Mouse (Mus musculus) E14TG2a.4 (cell line): ENCODE measurements around the gene Acap1.
A peak's percentile ranks its signal among the peaks of the same experiment; 100 is the strongest.

ENCODE experiments used
- H3K27me3 ChIP-seq: 2 replicates; pipeline ENCODE4 v1.6.1; 2014; ENCODE audit warnings: low read length, control low read depth; ENCODE audit not compliant: insufficient read depth
- H3K36me3 ChIP-seq: 2 replicates; pipeline ENCODE4 v1.6.1; 2014; ENCODE audit warnings: low read length, control low read depth; ENCODE audit not compliant: insufficient read depth
- H3K4me1 ChIP-seq: replicated peaks from 2 replicates; pipeline ENCODE4 v1.6.1; 2014; ENCODE audit warnings: low read depth, low read length, control low read depth
- H3K4me3 ChIP-seq: replicated peaks from 2 replicates; pipeline ENCODE4 v1.5.1; 2014; ENCODE audit warnings: mild to moderate bottlenecking, low read length
- H3K9me3 ChIP-seq: 2 replicates; pipeline ENCODE4 v1.6.1; 2014; ENCODE audit warnings: low read length, control low read depth
- CTCF ChIP-seq: conservative IDR thresholded peaks from 2 replicates; pipeline ENCODE4 v1.5.1; 2014; ENCODE audit warnings: low read length
- NANOG ChIP-seq: IDR thresholded peaks from 2 replicates; pipeline ENCODE4 v1.6.1; 2014; ENCODE audit warnings: borderline replicate concordance, low read length, mixed read lengths
- POU5F1 ChIP-seq: IDR thresholded peaks from 2 replicates; pipeline ENCODE4 v1.6.1; 2014; ENCODE audit warnings: low read length, borderline replicate concordance

Gene Acap1

GRCm38 (mm10) chr11:69849884-69850283, 45.5 kb downstream of the Acap1 start:
- Histone ChIP-seq H3K4me1 (peaks cover 65% of the 10 kb centered on the region), H3K4me3 (no peak overlapping the region), H3K27me3 (peaks cover 22% of the 10 kb centered on the region), H3K36me3 (peaks cover 60% of the 10 kb centered on the region), H3K9me3 (no peaks in the 10 kb centered on the region)
- TF ChIP-seq POU5F1 (no peak), NANOG (no peak), CTCF (no peak)

GRCm38 (mm10) chr11:69849128-69849527, 46.2 kb downstream of the Acap1 start:
- Histone ChIP-seq H3K4me3 (no peak overlapping the region), H3K9me3 (no peaks in the 10 kb centered on the region), H3K27me3 (peaks cover 22% of the 10 kb centered on the region), H3K36me3 (peaks cover 55% of the 10 kb centered on the region), H3K4me1 (peaks cover 57% of the 10 kb centered on the region)
- TF ChIP-seq NANOG (no peak), CTCF (no peak), POU5F1 (no peak)

GRCm38 (mm10) chr11:69848021-69848420, 47.3 kb downstream of the Acap1 start:
- TF ChIP-seq NANOG (no peak), POU5F1 (no peak), CTCF (no peak)
- Histone ChIP-seq H3K36me3 (peaks cover 51% of the 10 kb centered on the region), H3K4me3 (peak overlapping the region; percentile 86), H3K4me1 (peaks cover 46% of the 10 kb centered on the region), H3K9me3 (no peaks in the 10 kb centered on the region), H3K27me3 (peaks cover 22% of the 10 kb centered on the region)

GRCm38 (mm10) chr11:69846738-69847688, 48.3 kb downstream of the Acap1 start:
- peaks cover 41% of the 10 kb centered on the region for H3K36me3 ChIP-seq
- peak overlapping the region; percentile 86 for H3K4me3 ChIP-seq
- TF ChIP-seq POU5F1 (peak; percentile 23; the same call in 1 of the 2 replicates), NANOG (no peak)
- H3K4me1 ChIP-seq, result peaks cover 42% of the 10 kb centered on the region
- no peaks in the 10 kb centered on the region for H3K9me3 ChIP-seq
- peaks cover 22% of the 10 kb centered on the region for H3K27me3 ChIP-seq

GRCm38 (mm10) chr11:69846198-69846680, 49.1 kb downstream of the Acap1 start, which contains the start of gene Plscr3:
Gene Plscr3, plus strand, starts transcription at chr11:69846376.
- Histone ChIP-seq H3K4me1 (peaks cover 37% of the 10 kb centered on the region), H3K36me3 (peaks cover 33% of the 10 kb centered on the region), H3K27me3 (peaks cover 22% of the 10 kb centered on the region), H3K9me3 (no peaks in the 10 kb centered on the region), H3K4me3 (peak within 1 kb of the TSS; percentile 86)
- TF ChIP-seq POU5F1 (no peak), CTCF (no peak), NANOG (no peak)

GRCm38 (mm10) chr11:69838714-69839104, 56.6 kb downstream of the Acap1 start:
- Histone ChIP-seq H3K4me1 (peaks cover 39% of the 10 kb centered on the region), H3K4me3 (peak overlapping the region; percentile 85), H3K27me3 (peaks cover 34% of the 10 kb centered on the region), H3K36me3 (peaks cover 12% of the 10 kb centered on the region), H3K9me3 (no peaks in the 10 kb centered on the region)
- TF ChIP-seq CTCF, result no peak

- H3K36me3 ChIP-seq, result peaks cover 12% of the 10 kb centered on the region
- H3K4me3 ChIP-seq, result peak within 1 kb of the TSS; percentile 85
- peaks cover 45% of the 10 kb centered on the region for H3K4me1 ChIP-seq
- H3K9me3 ChIP-seq, result no peaks in the 10 kb centered on the region
- peaks cover 39% of the 10 kb centered on the region for H3K27me3 ChIP-seq
- TF ChIP-seq NANOG (no peak), POU5F1 (no peak), CTCF (no peak)
Measured at GRCm38 (mm10) chr11:69837952-69838713, 57.2 kb downstream of the Acap1 start, which contains the start of gene Tmem256. Gene Tmem256, plus strand, starts transcription at chr11:69838514.

- H3K4me1 ChIP-seq, result peaks cover 45% of the 10 kb centered on the region
- peak within 1 kb of the TSS; percentile 85 for H3K4me3 ChIP-seq
- peaks cover 45% of the 10 kb centered on the region for H3K27me3 ChIP-seq
- no peaks in the 10 kb centered on the region for H3K9me3 ChIP-seq
- TF ChIP-seq NANOG, result no peak
- TF ChIP-seq POU5F1, result no peak
- no peak for TF ChIP-seq CTCF
- peaks cover 15% of the 10 kb centered on the region for H3K36me3 ChIP-seq
Measured at GRCm38 (mm10) chr11:69837604-69837951, 57.8 kb downstream of the Acap1 start, which contains the start of gene Nlgn2. Gene Nlgn2, minus strand, starts transcription at chr11:69837784.
